Mouse (Mus musculus): ENCODE results near the gene Setd1a. TPM values are rescaled to one million over a fixed set of nuclear protein-coding genes. Genes with fewer than 3 reads are reported as not detected.
A peak's percentile ranks its signal among the peaks of the same experiment; 100 is the strongest.

Gene Setd1a
- total and polyA plus RNA-seq, 3 experiments: 9.2 to 55.9 TPM; not detected in 1

GRCm38 (mm10) chr7:127745251-127745651 lies 31.2 kb upstream of the Setd1a start:
- peaks cover 0 to 8% of the 10 kb centered on the region in 2 experiments; a peak in 1 of 4 replicates for H3K4me1 ChIP-seq (ENCODE audit: control insufficient read depth in 1 of 2, insufficient read depth in 2 of 2, low read length in 2 of 2)
- DNase-seq (ENCODE audit: low read depth, low spot score): peak; percentile 98
- peak overlapping the region; percentile 72 for H3K9ac ChIP-seq (ENCODE audit: control insufficient read depth, low read depth, low read length, poor library complexity, severe bottlenecking)
- no peaks in the 10 kb centered on the region for H3K9me3 ChIP-seq (replicated peaks; ENCODE audit: insufficient read depth, low read length)
- H3K27me3 ChIP-seq (ENCODE audit: control insufficient read depth in 1 of 2, insufficient read depth in 2 of 2, low read length in 2 of 2): no peaks in the 10 kb centered on the region
- peak; percentile 92 for TF ChIP-seq HCFC1 (IDR thresholded peaks at IDR 0.05; ENCODE audit: low read depth, low read length)
- peak; percentile 57 to 72; a peak in 3 of 4 replicates for TF ChIP-seq POLR2A (IDR thresholded peaks at IDR 0.05; ENCODE audit: control insufficient read depth in 1 of 2, insufficient read depth in 1 of 2, low read depth in 1 of 2, low read length in 2 of 2, poor library complexity in 1 of 2)
- no peak for TF ChIP-seq TAL1 (IDR thresholded peaks at IDR 0.05; ENCODE audit: low read length)
- peak; percentile 44 for TF ChIP-seq ELF1 (IDR thresholded peaks at IDR 0.05; ENCODE audit: low read depth, low read length)
- peak; percentile 62 for TF ChIP-seq NELFE (IDR thresholded peaks at IDR 0.05; ENCODE audit: low read depth, low read length)
- TF ChIP-seq ZKSCAN1 (IDR thresholded peaks at IDR 0.05; ENCODE audit: low read depth, low read length): no peak
- peak; percentile 51; the same call in 1 of the 2 replicates for TF ChIP-seq POLR2AphosphoS2 (IDR thresholded peaks at IDR 0.05; ENCODE audit: low read length)
- no peak for TF ChIP-seq USF2 (IDR thresholded peaks at IDR 0.05; ENCODE audit: borderline replicate concordance in 1 of 2, insufficient read depth in 1 of 2, low read depth in 1 of 2, low read length in 2 of 2)
- no peak for TF ChIP-seq POLR2AphosphoS5 (IDR thresholded peaks at IDR 0.05; ENCODE audit: borderline replicate concordance, low read depth, low read length)
- 0 out of 2 replicates have a peak, but pooled peaks have one; percentile 29 for TF ChIP-seq MAX (IDR thresholded peaks at IDR 0.05; ENCODE audit: low read length)
- no peak for TF ChIP-seq ZC3H11A (IDR thresholded peaks at IDR 0.05; ENCODE audit: low read depth, low read length)
- no peak for TF ChIP-seq CTCF (IDR thresholded peaks at IDR 0.05 in 2 of 3, conservative IDR thresholded peaks at IDR 0.05 in 1 of 3; ENCODE audit: control insufficient read depth in 1 of 3, insufficient read depth in 1 of 3, low read depth in 2 of 3, low read length in 3 of 3, poor library complexity in 1 of 3, severe bottlenecking in 1 of 3)
- TF ChIP-seq GATA1 (IDR thresholded peaks at IDR 0.05; ENCODE audit: low read depth, low read length): peak; percentile 59; the same call in 1 of the 2 replicates
- TF ChIP-seq SIN3A (IDR thresholded peaks at IDR 0.05; ENCODE audit: low read length): peak; percentile 84
- TF ChIP-seq RAD21 (IDR thresholded peaks at IDR 0.05; ENCODE audit: low read depth, low read length): no peak
- peak; percentile 26; the same call in 1 of the 2 replicates for TF ChIP-seq RCOR1 (IDR thresholded peaks at IDR 0.05; ENCODE audit: low read depth, low read length)
- TF ChIP-seq TCF12 (IDR thresholded peaks at IDR 0.05; ENCODE audit: low read depth, low read length): 0 out of 2 replicates have a peak, but pooled peaks have one; percentile 21
- TF ChIP-seq NRF1 (IDR thresholded peaks at IDR 0.05; ENCODE audit: insufficient read depth, low read depth, low read length, poor library complexity, severe bottlenecking): peak; percentile 18; the same call in 1 of the 2 replicates
- TF ChIP-seq CHD2 (IDR thresholded peaks at IDR 0.05; ENCODE audit: low read length): peak; percentile 70
- TF ChIP-seq ZMIZ1 (IDR thresholded peaks at IDR 0.05; ENCODE audit: low read depth, low read length): peak; percentile 46; the same call in 1 of the 2 replicates
- TF ChIP-seq MAFK (IDR thresholded peaks at IDR 0.05; ENCODE audit: borderline replicate concordance, low read depth, low read length): no peak
- TF ChIP-seq GABPA (IDR thresholded peaks at IDR 0.05; ENCODE audit: low read depth, low read length): no peak
- peak; percentile 85 for TF ChIP-seq KAT2A (conservative IDR thresholded peaks at IDR 0.05; ENCODE audit: low read depth, low read length)
- 0 out of 2 replicates have a peak, but pooled peaks have one; percentile 44 for TF ChIP-seq E2F4 (IDR thresholded peaks at IDR 0.05; ENCODE audit: borderline replicate concordance, low read depth, low read length)
- no peak for TF ChIP-seq MYB (IDR thresholded peaks at IDR 0.05; ENCODE audit: low read depth, low read length)
- TF ChIP-seq JUND (IDR thresholded peaks at IDR 0.05; ENCODE audit: low read depth, low read length): no peak
- TF ChIP-seq ETS1 (IDR thresholded peaks at IDR 0.05; ENCODE audit: low read depth, low read length): no peak; the same call in 1 of the 2 replicates
- no peak for TF ChIP-seq MEF2A (IDR thresholded peaks at IDR 0.05; ENCODE audit: extremely low read depth, insufficient replicate concordance, low read depth, low read length, poor library complexity, severe bottlenecking)
- TF ChIP-seq ZNF384 (IDR thresholded peaks at IDR 0.05; ENCODE audit: low read depth, low read length): no peak
- peak; percentile 39; the same call in 1 of the 2 replicates for TF ChIP-seq MAZ (IDR thresholded peaks at IDR 0.05; ENCODE audit: low read depth, low read length)
- peak; percentile 59; the same call in 1 of the 2 replicates for TF ChIP-seq TBP (IDR thresholded peaks at IDR 0.05; ENCODE audit: low read depth, low read length)
- TF ChIP-seq SMC3 (IDR thresholded peaks at IDR 0.05; ENCODE audit: low read depth, low read length): no peak
- peak; percentile 80 for TF ChIP-seq USF1 (IDR thresholded peaks at IDR 0.05; ENCODE audit: low read depth, low read length)
- TF ChIP-seq MYC (IDR thresholded peaks at IDR 0.05; ENCODE audit: low read depth, low read length): peak; percentile 83
- H3K4me3 ChIP-seq (ENCODE audit: control insufficient read depth in 1 of 2, insufficient read depth in 1 of 2, low read depth in 2 of 2, low read length in 2 of 2): peak overlapping the region; percentile 70 to 72
- H3K79me2 ChIP-seq (ENCODE audit: control insufficient read depth, insufficient read depth, low read length, poor library complexity): peaks cover 2% of the 10 kb centered on the region; the same call in 1 of the 2 replicates
- peaks cover 0 to 6% of the 10 kb centered on the region in 2 experiments; a peak in 2 of 4 replicates for H3K36me3 ChIP-seq (ENCODE audit: control insufficient read depth in 1 of 2, insufficient read depth in 2 of 2, low read length in 2 of 2)
- peak overlapping the region; percentile 72 for H3K27ac ChIP-seq (ENCODE audit: control insufficient read depth, low read depth, low read length)
